Mouse (Mus musculus) erythroblast, embryonic 14.5 days (primary cell): Measurements from ENCODE around the gene Nqo2.

Experiments
- GATA1 ChIP-seq: IDR thresholded peaks from 2 replicates; pipeline ENCODE4 v1.6.1; 2012; ENCODE audit warnings: low read length, inconsistent platforms, mixed read lengths
- TAL1 ChIP-seq: IDR thresholded peaks from 3 replicates; pipeline ENCODE4 v1.6.1; 2012; ENCODE audit warnings: low read length, inconsistent platforms, mixed read lengths

GRCm38 (mm10) chr13:33937151-33937550, 27.3 kb upstream of the Nqo2 start:
- no peak for TF ChIP-seq TAL1
- no peak for TF ChIP-seq GATA1
